Mouse (Mus musculus): ENCODE results near the gene Itga11.
A peak's percentile ranks its signal among the peaks of the same experiment; 100 is the strongest.
"Not testable (repeated sequence)": the region's sequence is repeated elsewhere in the genome, so short reads cannot be mapped to it uniquely, and the experiment has no call there.

The Itga11 gene

DNA sequence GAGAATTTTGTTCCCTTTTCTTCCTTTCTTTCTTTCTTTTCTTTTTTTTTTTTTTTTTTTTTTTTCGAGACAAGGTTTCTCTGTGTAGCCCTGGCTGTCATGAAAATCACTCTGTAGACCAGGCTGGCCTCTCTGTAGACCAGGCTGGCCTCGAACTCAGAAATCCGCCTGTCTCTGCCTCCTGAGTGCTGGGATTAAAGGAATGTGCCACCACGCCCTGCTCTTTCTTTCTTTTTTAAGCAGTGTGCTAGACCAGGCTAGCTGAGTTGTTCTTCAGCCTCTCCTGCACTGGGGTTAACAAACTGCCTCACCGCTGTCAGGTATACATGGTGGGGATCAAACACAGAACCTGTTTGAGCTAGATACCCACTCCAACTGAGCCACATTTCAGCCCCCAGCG, 142.3 kb downstream of the Itga11 start:
- not testable (repeated sequence) for DNase-seq

DNA sequence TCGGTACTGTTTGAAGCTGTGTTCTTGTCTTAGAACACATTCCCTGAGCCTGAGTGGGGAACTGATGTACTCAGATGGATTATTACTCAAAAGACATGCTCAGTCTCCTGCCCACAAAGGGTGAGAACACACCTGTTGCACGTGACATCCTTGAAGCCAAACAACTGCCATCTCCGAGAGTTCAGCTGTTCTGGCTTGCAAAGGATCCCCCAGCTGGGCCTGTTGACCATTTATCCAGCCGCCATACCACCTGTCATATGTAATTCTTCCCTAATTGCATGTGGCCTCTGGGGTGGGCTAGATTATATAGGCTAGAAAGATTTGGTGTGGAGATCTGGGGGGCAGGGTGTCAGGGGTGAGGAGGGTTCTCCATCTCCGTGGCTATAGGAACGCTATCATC, 143.2 kb downstream of the Itga11 start:
- DNase-seq, result no peak

DNA sequence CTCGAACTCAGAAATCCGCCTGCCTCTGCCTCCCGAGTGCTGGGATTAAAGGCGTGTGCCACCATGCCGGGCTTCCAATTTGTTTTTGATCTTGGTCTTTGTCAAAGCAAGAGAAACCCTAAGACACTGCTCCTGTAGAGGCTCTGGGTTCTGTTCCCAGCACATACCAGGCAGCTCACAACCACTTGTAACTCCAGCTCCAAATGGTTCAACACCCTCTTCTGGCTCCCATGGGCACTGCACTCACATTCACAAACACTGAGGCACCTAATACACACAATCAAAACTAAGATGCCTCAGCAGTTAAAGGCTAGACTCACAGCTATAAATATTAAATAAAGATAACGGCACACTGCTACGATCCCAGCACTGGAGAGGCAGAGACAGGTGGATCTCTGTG, 144.2 kb downstream of the Itga11 start:
- DNase-seq, result no peak

DNA sequence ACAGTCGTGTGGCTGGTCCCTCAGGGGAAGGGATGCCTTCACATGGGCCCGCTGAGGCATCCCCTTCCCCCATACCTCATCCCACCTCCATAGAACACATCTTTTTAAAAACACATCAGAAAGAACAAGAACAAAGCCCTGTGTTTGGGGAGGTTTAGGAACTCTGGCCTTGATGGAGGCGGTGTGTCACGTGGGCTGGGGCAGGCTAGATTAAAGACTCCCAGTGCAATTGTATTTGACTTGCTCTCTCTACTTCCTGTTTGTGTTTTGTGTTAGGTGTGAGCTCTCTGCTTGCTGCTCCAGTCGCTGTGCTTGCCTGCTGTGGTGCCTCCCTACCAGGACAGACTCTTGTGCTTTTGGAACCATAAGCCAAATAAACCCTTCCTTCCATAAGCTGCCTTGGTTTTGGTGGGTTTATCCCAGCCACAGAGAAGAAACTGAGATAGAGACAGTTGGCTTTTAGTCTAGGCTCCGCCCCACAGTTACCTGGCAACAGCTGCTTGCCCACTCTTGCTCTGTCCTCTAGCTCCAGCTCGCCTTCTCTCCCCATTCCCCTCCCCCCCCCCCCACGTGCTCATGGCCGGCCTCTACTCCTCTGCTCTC, 148.3 kb downstream of the Itga11 start:
- DNase-seq, result no peak

DNA sequence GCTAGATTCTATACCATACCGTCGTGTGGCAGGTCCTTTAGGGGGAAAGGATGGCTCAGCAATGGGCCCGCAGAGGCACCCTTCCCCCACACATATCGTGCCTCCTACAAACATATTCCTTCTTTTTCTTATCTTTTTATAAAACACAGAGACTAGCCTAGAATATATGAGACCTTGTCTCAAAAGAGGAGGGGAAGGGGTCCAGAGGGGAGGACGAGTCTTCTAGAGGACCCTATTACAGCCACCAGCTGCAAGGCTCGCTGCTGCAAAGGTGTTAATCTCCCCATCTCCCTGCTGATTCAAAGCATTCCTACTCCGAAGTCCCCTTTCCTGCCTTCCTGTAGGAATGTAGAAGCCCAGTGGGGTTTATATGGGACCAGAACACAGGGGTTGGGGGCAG, 148.8 kb downstream of the Itga11 start:
- no peak for DNase-seq

DNA sequence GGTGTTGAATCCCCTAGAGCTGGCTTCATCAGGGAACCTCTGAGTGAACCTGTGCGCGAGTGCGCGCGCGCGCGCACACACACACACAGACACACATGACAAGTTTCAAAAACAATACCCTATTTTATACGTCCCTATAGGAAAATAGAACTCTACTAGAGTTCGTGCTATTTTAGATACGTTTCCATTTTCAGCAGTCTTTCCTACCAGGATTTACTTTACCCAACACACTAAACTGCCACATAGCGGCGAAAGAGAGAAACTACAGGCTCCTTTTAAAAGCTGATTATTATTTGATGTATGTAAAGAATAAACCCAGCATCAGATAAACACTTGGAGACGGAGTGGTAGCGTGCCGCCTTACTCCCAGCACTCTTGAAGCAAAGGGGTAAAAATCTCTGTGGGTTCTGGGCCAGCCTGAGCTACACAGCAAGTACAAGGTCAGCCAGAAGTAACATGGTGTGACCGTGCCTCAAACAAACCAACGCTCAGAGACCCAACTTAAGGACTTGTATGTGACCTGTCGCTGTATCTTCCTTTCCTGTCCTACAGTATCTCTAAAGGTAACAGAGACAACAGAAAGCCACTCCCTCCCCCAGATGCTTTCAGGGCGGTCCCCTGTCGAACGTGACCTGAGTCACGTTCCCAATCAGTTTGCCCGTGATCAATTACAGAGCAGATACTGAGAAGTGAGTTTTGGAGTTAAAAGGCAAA, 150.5 kb downstream of the Itga11 start:
- DNase-seq, result no peak

DNA sequence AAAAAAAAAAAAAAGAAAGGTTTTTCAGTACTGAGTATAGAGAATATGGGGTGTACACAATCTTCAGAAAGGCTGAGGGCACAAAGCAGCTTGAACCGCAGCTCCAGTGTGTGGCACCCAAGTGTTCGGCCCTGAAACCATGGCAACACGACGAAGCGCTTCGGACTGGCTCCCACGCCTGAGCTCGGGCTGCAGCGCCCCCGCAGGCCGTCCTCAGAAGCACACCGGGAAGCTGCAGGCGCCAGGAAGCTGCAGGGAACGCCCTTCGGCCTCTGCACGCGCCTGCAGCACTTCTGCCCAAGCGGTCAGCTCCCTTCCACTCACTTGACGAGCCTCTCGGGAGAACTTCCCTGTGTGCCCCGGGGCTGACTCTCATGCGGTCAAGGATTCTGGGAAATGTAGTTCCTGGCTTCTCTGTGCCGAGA, 151.0 kb downstream of the Itga11 start:
- DNase-seq, result peak; percentile 92

DNA sequence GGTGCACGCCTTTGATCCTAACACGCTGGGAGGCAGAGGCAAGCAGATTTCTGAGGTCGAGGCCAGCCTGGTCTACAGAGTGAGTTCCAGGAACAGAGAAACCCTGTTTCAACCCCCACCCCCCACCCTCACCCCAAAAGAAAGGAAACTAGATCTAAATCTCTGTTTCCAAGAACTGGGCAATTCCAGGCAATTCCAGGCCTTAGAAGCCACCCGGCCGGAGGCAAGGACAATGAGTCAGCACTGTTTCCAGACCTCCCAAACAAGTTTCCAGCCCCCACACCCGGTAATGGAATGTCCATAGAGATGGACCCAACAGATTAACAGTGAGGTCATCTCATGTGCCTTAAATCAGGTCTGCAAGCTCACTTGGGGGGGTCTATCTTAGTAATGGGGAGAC, 152.3 kb downstream of the Itga11 start:
- no peak for DNase-seq

All from right cerebral cortex, postnatal 4 days (tissue).